Mouse (Mus musculus): Measurements from ENCODE around the gene Rhox3h. TPM values are rescaled to one million over a fixed set of nuclear protein-coding genes. Genes with fewer than 3 reads are reported as not detected.

Gene Rhox3h
- not detected in 4 replicates for total RNA-seq (2023)

GRCm38 (mm10) chrX:37668664-37669063, at the start of gene Rhox3h:
TSS of gene Rhox3h (minus strand) at chrX:37668764.

GRCm38 (mm10) chrX:37673177-37673576, 4.6 kb upstream of the Rhox3h start, which contains the start of gene Rhox2h:
TSS of gene Rhox2h (minus strand) at chrX:37673277.

GRCm38 (mm10) chrX:37651227-37651626, 17.3 kb downstream of the Rhox3h start, which contains the start of gene Rhox4g:
TSS of gene Rhox4g (minus strand) at chrX:37651327.

GRCm38 (mm10) chrX:37643370-37643769, 25.2 kb downstream of the Rhox3h start, which contains the start of gene Rhox2g:
TSS of gene Rhox2g (minus strand) at chrX:37643470.

GRCm38 (mm10) chrX:37628512-37628911, 40.1 kb downstream of the Rhox3h start, which contains the start of gene Rhox3g:
TSS of gene Rhox3g (minus strand) at chrX:37628612.

Other genes with a start within 250 kb of the Rhox3h start
- not detected in 4 replicates for gene Rhox4b, start 236.3 kb downstream of the Rhox3h start, total RNA-seq (2023)
- not detected in 4 replicates for gene Rhox2c, start 215.1 kb downstream of the Rhox3h start, total RNA-seq (2023)
- gene Rhox3c, start 210.2 kb downstream of the Rhox3h start, total RNA-seq (2023): not detected in 4 replicates
- not detected in 4 replicates for gene Rhox4c, start 188.4 kb downstream of the Rhox3h start, total RNA-seq (2023)
- gene Rhox2d, start 175.3 kb downstream of the Rhox3h start, total RNA-seq (2023): not detected in 4 replicates
- gene Rhox4d, start 154.4 kb downstream of the Rhox3h start, total RNA-seq (2023): not detected in 4 replicates
- gene Rhox2e, start 138.3 kb downstream of the Rhox3h start, total RNA-seq (2023): not detected in 4 replicates
- not detected in 4 replicates for gene Rhox3e, start 126.7 kb downstream of the Rhox3h start, total RNA-seq (2023)
- not detected in 4 replicates for gene Rhox4e, start 111.4 kb downstream of the Rhox3h start, total RNA-seq (2023)
- gene Rhox2f, start 97.4 kb downstream of the Rhox3h start, total RNA-seq (2023): not detected in 4 replicates
- not detected in 4 replicates for gene Rhox3f, start 87.8 kb downstream of the Rhox3h start, total RNA-seq (2023)
- gene Rhox4f, start 61.1 kb downstream of the Rhox3h start, total RNA-seq (2023): not detected in 4 replicates
- gene Rhox3g, start 40.2 kb downstream of the Rhox3h start, total RNA-seq (2023): not detected in 4 replicates
- gene Rhox2g, start 25.3 kb downstream of the Rhox3h start, total RNA-seq (2023): not detected in 4 replicates
- not detected in 4 replicates for gene Rhox4g, start 17.4 kb downstream of the Rhox3h start, total RNA-seq (2023)
- gene Rhox2h, start 4.5 kb upstream of the Rhox3h start, total RNA-seq (2023): not detected in 4 replicates
- not detected in 4 replicates for gene Rhox5, start 136.1 kb upstream of the Rhox3h start, total RNA-seq (2023)
- not detected in 4 replicates for gene Rhox6, start 158.1 kb upstream of the Rhox3h start, total RNA-seq (2023)
- gene Rhox7a, start 162.9 kb upstream of the Rhox3h start, total RNA-seq (2023): not detected in 4 replicates
- not detected in 4 replicates for gene Rhox8, start 210.2 kb upstream of the Rhox3h start, total RNA-seq (2023)
- gene Rhox7b, start 228.5 kb upstream of the Rhox3h start, total RNA-seq (2023): not detected in 4 replicates
- not detected in 4 replicates for gene Rhox9, start 233.0 kb upstream of the Rhox3h start, total RNA-seq (2023)

Measured in B cell, adult 62 days (primary cell).